Mouse (Mus musculus): Measurements from ENCODE around the gene Psmb5. TPM values are rescaled to one million over a fixed set of nuclear protein-coding genes. Genes with fewer than 3 reads are reported as not detected.
A peak's percentile ranks its signal among the peaks of the same experiment; 100 is the strongest.

Gene Psmb5
- polyA plus RNA-seq, 1 experiment: not detected

DNA sequence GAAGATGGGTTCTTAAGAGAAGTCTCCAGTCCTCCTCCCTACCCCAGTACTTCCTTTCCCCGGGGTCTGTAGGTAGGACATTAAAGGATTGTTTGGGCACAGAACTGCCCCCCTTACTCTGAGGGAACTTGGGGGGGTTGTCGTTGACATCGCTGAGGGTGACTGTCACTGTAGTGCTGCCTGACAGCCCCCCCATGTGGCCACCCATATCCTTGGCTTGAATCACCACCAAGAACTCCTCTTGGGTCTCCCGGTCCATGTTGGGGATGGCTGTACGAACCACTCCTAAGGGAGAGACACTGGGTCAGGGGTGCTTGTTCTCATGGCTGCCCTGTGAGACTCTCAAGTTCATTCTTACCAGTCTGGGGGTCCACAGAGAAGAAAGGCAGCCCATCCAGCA, 20.4 kb upstream of the Psmb5 start:
- 49% methylated on average over 5 of the region's 5 CpGs for WGBS
- Histone ChIP-seq H3K27ac (ENCODE audit: insufficient read depth, low read depth, low read length) (no peak overlapping the region), H3K4me1 (ENCODE audit: control insufficient read depth, insufficient read depth, low read length) (peaks cover 10% of the 10 kb centered on the region), H3K4me3 (ENCODE audit: insufficient read depth, low read depth, low read length) (no peak overlapping the region)
- no peak for TF ChIP-seq POLR2A (IDR thresholded peaks at IDR 0.05; ENCODE audit: insufficient read depth, low read depth, low read length)
- no peak for TF ChIP-seq CTCF (IDR thresholded peaks at IDR 0.05; ENCODE audit: insufficient read depth, low read depth, low read length)

- TF ChIP-seq POLR2A (IDR thresholded peaks at IDR 0.05; ENCODE audit: insufficient read depth, low read depth, low read length) (no peak), CTCF (IDR thresholded peaks at IDR 0.05; ENCODE audit: insufficient read depth, low read depth, low read length) (peak; percentile 55; the same call in 1 of the 2 replicates)
- Histone ChIP-seq H3K27ac (ENCODE audit: insufficient read depth, low read depth, low read length) (no peak overlapping the region), H3K4me3 (ENCODE audit: insufficient read depth, low read depth, low read length) (no peak overlapping the region), H3K4me1 (ENCODE audit: control insufficient read depth, insufficient read depth, low read length) (peaks cover 10% of the 10 kb centered on the region)
- WGBS: 50% methylated on average over 8 of the region's 8 CpGs
These were observed 19.1 kb upstream of the Psmb5 start for GRCm38 (mm10) chr14:54636954-54637353.

DNA sequence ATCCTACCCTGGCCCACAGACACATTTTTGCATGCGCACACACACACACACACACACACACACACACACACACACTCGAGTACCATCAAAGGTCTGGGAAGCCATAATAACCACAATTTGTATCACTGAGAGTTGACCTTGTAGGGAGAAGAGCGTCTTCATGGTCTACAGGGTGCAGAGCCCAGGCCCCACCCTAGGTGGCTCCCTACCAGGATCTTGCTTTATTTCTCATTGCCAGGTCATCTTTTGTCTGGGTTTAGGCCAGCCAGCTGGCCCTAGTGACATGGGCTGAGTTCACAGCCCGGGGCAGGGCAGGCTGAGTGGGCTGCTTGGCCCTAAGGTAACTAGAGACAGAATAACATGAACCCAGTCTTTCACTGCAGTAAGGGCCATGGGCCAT, 16.4 kb upstream of the Psmb5 start:
- H3K4me3 ChIP-seq (ENCODE audit: insufficient read depth, low read depth, low read length): no peak overlapping the region
- no peak overlapping the region for H3K27ac ChIP-seq (ENCODE audit: insufficient read depth, low read depth, low read length)
- peaks cover 6% of the 10 kb centered on the region for H3K4me1 ChIP-seq (ENCODE audit: control insufficient read depth, insufficient read depth, low read length)
- 79% methylated on average over 4 of the region's 4 CpGs for WGBS
- TF ChIP-seq POLR2A (IDR thresholded peaks at IDR 0.05; ENCODE audit: insufficient read depth, low read depth, low read length): no peak
- TF ChIP-seq CTCF (IDR thresholded peaks at IDR 0.05; ENCODE audit: insufficient read depth, low read depth, low read length): no peak

DNA sequence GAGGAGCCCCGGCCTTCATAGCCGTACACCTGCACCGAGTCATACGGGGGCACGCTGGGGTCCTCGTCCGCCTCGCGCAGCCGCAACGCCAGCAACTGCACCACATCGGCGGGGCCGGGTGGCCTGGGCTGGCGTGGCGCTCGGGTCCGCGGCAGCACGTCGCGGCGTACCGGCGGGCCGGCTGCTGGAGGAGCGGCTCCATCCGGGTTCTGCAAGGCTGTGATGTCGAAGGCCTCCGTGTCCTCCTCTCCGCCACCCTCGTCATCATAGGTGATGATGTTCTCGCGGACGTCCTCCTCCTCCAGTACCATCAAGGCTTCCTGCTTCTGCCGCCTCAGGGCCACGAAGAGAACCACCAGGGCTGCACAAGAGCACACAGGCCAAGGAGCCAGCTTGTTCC, 14.4 kb upstream of the Psmb5 start:
- 95% methylated on average over 37 of the region's 37 CpGs for WGBS
- Histone ChIP-seq H3K4me3 (ENCODE audit: insufficient read depth, low read depth, low read length) (no peak overlapping the region), H3K27ac (ENCODE audit: insufficient read depth, low read depth, low read length) (no peak overlapping the region), H3K4me1 (ENCODE audit: control insufficient read depth, insufficient read depth, low read length) (peaks cover 6% of the 10 kb centered on the region)
- TF ChIP-seq POLR2A (IDR thresholded peaks at IDR 0.05; ENCODE audit: insufficient read depth, low read depth, low read length) (no peak), CTCF (IDR thresholded peaks at IDR 0.05; ENCODE audit: insufficient read depth, low read depth, low read length) (no peak)

DNA sequence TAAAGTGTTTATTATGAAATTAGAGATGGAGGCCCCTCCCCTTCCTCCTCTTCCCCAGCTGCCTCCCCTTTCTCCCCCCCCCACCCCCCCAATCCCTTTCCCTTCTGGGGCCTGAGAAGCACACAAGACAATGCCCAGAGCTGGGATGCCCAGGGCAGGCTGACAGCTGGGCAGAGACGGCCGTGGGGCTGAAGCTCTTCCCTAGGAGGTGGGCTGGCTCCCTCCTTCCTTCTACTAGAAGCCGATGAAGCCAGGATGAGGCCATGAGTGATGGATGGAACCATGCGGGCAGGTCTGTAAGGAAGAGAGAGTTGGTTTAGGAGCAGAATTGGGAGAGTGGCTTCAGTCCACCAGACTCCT, 13.4 kb upstream of the Psmb5 start:
- no peak for TF ChIP-seq POLR2A (IDR thresholded peaks at IDR 0.05; ENCODE audit: insufficient read depth, low read depth, low read length)
- TF ChIP-seq CTCF (IDR thresholded peaks at IDR 0.05; ENCODE audit: insufficient read depth, low read depth, low read length): no peak
- H3K27ac ChIP-seq (ENCODE audit: insufficient read depth, low read depth, low read length): no peak overlapping the region

GRCm38 (mm10) chr14:54630583-54631239, 12.9 kb upstream of the Psmb5 start:
- WGBS: 53% methylated on average over 11 of the region's 11 CpGs
- Histone ChIP-seq H3K4me3 (ENCODE audit: insufficient read depth, low read depth, low read length) (no peak overlapping the region), H3K27ac (ENCODE audit: insufficient read depth, low read depth, low read length) (no peak overlapping the region; the same call in 1 of the 2 replicates), H3K4me1 (ENCODE audit: control insufficient read depth, insufficient read depth, low read length) (peaks cover 6% of the 10 kb centered on the region)
- TF ChIP-seq POLR2A (IDR thresholded peaks at IDR 0.05; ENCODE audit: insufficient read depth, low read depth, low read length) (no peak), CTCF (IDR thresholded peaks at IDR 0.05; ENCODE audit: insufficient read depth, low read depth, low read length) (no peak)

More for the DNA sequence above, 13.4 kb upstream of the Psmb5 start:
- peaks cover 6% of the 10 kb centered on the region for H3K4me1 ChIP-seq (ENCODE audit: control insufficient read depth, insufficient read depth, low read length)
- H3K4me3 ChIP-seq (ENCODE audit: insufficient read depth, low read depth, low read length): no peak overlapping the region
- 40% methylated on average over 4 of the region's 4 CpGs for WGBS

- no peak for TF ChIP-seq CTCF (IDR thresholded peaks at IDR 0.05; ENCODE audit: insufficient read depth, low read depth, low read length)
- no peak for TF ChIP-seq POLR2A (IDR thresholded peaks at IDR 0.05; ENCODE audit: insufficient read depth, low read depth, low read length)
- H3K4me1 ChIP-seq (ENCODE audit: control insufficient read depth, insufficient read depth, low read length): peaks cover 8% of the 10 kb centered on the region
- 95% methylated on average over 2 of the region's 2 CpGs for WGBS
- no peak overlapping the region for H3K27ac ChIP-seq (ENCODE audit: insufficient read depth, low read depth, low read length)
- no peak overlapping the region for H3K4me3 ChIP-seq (ENCODE audit: insufficient read depth, low read depth, low read length)
These were observed 12.0 kb upstream of the Psmb5 start for GRCm38 (mm10) chr14:54629797-54630196.

DNA sequence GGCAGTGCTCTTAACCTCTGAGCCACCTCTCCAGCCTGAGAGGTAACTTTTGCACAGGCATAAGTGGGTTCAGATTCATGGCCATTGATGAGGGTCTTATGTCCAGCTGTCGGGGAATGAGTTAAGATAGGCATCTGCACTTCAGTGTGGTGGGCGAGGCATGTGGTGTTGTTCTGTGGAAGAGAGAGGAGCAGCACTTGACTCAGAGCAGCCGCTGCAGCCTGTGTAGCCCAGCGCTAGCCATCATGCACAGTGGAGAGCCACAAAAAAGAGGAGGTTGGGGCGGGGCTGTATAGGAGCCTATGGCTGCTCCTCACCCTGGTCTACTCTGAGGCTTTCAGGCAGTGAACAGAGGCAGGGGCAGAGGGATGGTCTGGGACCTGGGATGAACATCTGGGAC, 10.3 kb upstream of the Psmb5 start:
- WGBS: 90% methylated on average over 5 of the region's 5 CpGs
- H3K4me3 ChIP-seq (ENCODE audit: insufficient read depth, low read depth, low read length): no peak overlapping the region
- no peak overlapping the region for H3K27ac ChIP-seq (ENCODE audit: insufficient read depth, low read depth, low read length)
- H3K4me1 ChIP-seq (ENCODE audit: control insufficient read depth, insufficient read depth, low read length): peaks cover 8% of the 10 kb centered on the region
- no peak for TF ChIP-seq POLR2A (IDR thresholded peaks at IDR 0.05; ENCODE audit: insufficient read depth, low read depth, low read length)
- TF ChIP-seq CTCF (IDR thresholded peaks at IDR 0.05; ENCODE audit: insufficient read depth, low read depth, low read length): no peak

GRCm38 (mm10) chr14:54624976-54625375, 7.2 kb upstream of the Psmb5 start:
- Histone ChIP-seq H3K27ac (ENCODE audit: insufficient read depth, low read depth, low read length) (no peak overlapping the region; the same call in 1 of the 2 replicates), H3K4me3 (ENCODE audit: insufficient read depth, low read depth, low read length) (no peak overlapping the region), H3K4me1 (ENCODE audit: control insufficient read depth, insufficient read depth, low read length) (0 out of 2 replicates have a peak, but pooled peaks cover 3% of the 10 kb centered on the region)
- no peak for TF ChIP-seq CTCF (IDR thresholded peaks at IDR 0.05; ENCODE audit: insufficient read depth, low read depth, low read length)
- TF ChIP-seq POLR2A (IDR thresholded peaks at IDR 0.05; ENCODE audit: insufficient read depth, low read depth, low read length): no peak
- WGBS: 57% methylated on average over 10 of the region's 10 CpGs

Data from olfactory bulb, adult 2 months (tissue).